Mouse (Mus musculus) thymus, postnatal 4 days (tissue): ENCODE measurements around the gene Aspscr1.

ENCODE experiments used
- DNase-seq: peaks from one replicate; pipeline ENCODE4 v3.0.0; 2021

The Aspscr1 gene

DNA sequence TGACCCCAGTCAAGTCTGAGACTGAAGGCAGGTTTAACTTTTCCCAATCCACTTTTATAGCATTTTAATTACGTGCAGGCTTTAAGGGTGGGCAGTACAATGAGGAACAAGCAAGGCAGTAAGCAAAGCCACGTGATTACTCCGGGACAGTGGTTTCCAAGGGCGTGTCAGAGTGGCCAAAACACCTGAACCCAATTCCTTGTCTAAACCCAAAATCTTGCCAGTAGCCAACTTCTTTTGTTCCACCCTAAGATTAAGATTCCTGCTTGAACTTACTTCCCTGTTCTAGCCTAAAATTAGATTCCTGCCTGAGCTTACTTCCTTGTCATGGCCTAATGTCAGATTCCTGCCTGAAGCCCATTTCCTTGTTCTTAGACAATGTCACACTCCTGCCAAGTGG is 75.2 kb downstream of the Aspscr1 start:
- no peak for DNase-seq

DNA sequence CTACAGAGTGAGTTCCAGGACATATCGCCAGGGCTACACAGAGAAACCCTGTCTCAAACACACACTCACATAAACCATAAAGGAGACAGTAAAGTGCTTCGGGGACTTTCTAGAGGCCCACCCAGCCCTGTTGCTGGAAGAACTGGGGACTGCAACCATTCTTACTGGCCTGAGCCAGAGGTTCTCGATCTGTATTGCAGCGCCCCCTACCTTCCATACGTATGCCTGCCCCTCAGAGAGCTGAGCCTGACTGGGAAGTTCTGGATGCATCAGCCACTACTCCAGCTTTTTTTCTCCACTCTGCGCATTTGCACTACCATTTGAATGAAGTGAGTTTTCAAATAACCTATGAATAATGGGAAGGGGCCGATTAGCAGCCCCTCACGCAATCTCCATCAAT is 76.7 kb downstream of the Aspscr1 start:
- DNase-seq = peak; percentile 59

DNA sequence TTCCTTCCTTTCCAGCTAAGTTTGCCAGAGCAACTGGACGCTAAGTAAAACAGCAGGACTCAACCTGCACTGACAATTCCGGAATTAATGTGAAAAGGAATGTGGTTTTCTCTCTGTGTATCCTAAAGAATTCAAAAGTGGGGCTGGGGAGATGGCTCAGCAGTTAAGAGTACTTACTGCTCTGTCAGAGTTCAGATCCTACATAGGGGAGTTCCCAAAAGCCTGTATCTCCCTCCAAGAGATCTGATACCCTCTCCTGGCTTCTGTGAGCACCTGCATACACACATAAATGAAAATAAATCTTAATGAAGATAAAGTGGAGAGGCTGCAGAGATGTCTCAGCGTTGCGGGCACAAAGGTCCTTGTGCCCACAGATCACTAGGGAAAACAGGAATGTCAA is 78.8 kb downstream of the Aspscr1 start:
- no peak for DNase-seq
